Mouse (Mus musculus) CH12.LX (cell line): ENCODE data around the gene Tmem45a. TPM values are rescaled to one million over a fixed set of nuclear protein-coding genes. Genes with fewer than 3 reads are reported as not detected.

Source experiments
- DNase-seq: peaks from one replicate; pipeline ENCODE4 v3.0.0-alpha.2; 2013; ENCODE audit errors: extremely low read depth
- H3K27ac ChIP-seq: 2 replicates; pipeline ENCODE4 v1.5.1; 2012; ENCODE audit warnings: low read depth, mild to moderate bottlenecking, control low read depth, moderate library complexity; ENCODE audit not compliant: insufficient read depth
- H3K27me3 ChIP-seq: replicated peaks from 2 replicates; pipeline ENCODE3; 2012; ENCODE audit warnings: inconsistent platforms
- H3K36me3 ChIP-seq, 2 experiments: replicated peaks in 1 of 2; 2 replicates each; pipeline versions ENCODE3 to v1.6.1; 2012; ENCODE audit warnings: inconsistent platforms in 1 of 2, low read length in 1 of 2, mild to moderate bottlenecking in 1 of 2, mixed read lengths in 1 of 2, moderate library complexity in 1 of 2; ENCODE audit not compliant: control insufficient read depth in 1 of 2, insufficient read depth in 1 of 2
- H3K4me1 ChIP-seq, 2 experiments: 2 replicates each; pipeline ENCODE4 v1.6.1; 2012; ENCODE audit warnings: inconsistent platforms in 1 of 2, moderate library complexity in 1 of 2; ENCODE audit not compliant: insufficient read depth in 2 of 2, control insufficient read depth in 1 of 2
- H3K4me2 ChIP-seq: 2 replicates; pipeline ENCODE4 v1.6.1; 2012; ENCODE audit warnings: low read depth, mild to moderate bottlenecking, control low read depth; ENCODE audit not compliant: poor library complexity, insufficient read depth, severe bottlenecking
- H3K4me3 ChIP-seq, 3 experiments: fragments of 150-350 bp in 1 of 3; sonication (generic) in 1 of 3; replicated peaks in 1 of 3; 2 replicates each; pipeline versions ENCODE3 to v1.5.1; 2011 to 2012; ENCODE audit warnings: low read depth in 2 of 3, low read length in 2 of 3, mild to moderate bottlenecking in 2 of 3, moderate library complexity in 2 of 3, control low read depth in 1 of 3, improper control_type of control experiment in 1 of 3, inconsistent platforms in 1 of 3, mixed read lengths in 1 of 3; ENCODE audit not compliant: poor library complexity in 1 of 3
- H3K79me2 ChIP-seq: replicated peaks from 2 replicates; pipeline ENCODE4 v1.6.1; 2012; ENCODE audit warnings: mild to moderate bottlenecking, moderate library complexity; ENCODE audit not compliant: control insufficient read depth, poor library complexity, insufficient read depth, severe bottlenecking; ENCODE audit errors: extremely low read depth
- H3K9ac ChIP-seq: 2 replicates; pipeline ENCODE4 v1.6.1; 2012; ENCODE audit warnings: low read depth, mild to moderate bottlenecking, control low read depth, moderate library complexity; ENCODE audit not compliant: insufficient read depth
- H3K9me3 ChIP-seq: replicated peaks from 2 replicates; pipeline ENCODE3; 2012; ENCODE audit warnings: low read length, inconsistent platforms, mixed read lengths
- CHD1 ChIP-seq: IDR thresholded peaks from 2 replicates; pipeline ENCODE4 v1.6.1; 2012; ENCODE audit warnings: low read depth, low read length, improper control_type of control experiment, inconsistent platforms
- CHD2 ChIP-seq: IDR thresholded peaks from 2 replicates; pipeline ENCODE4 v1.6.1; 2011; ENCODE audit warnings: low read length, improper control_type of control experiment
- CTCF ChIP-seq, 2 experiments: IDR thresholded peaks in 1 of 2; conservative IDR thresholded peaks in 1 of 2; 2 replicates each; pipeline ENCODE4 v1.5.1; 2011 to 2012; ENCODE audit warnings: low read depth in 2 of 2, low read length in 2 of 2, improper control_type of control experiment in 1 of 2, inconsistent platforms in 1 of 2, mild to moderate bottlenecking in 1 of 2, moderate library complexity in 1 of 2
- E2F4 ChIP-seq: IDR thresholded peaks from 2 replicates; pipeline ENCODE4 v1.6.1; 2011; ENCODE audit warnings: low read depth, low read length, improper control_type of control experiment; ENCODE audit not compliant: insufficient replicate concordance
- EP300 ChIP-seq: IDR thresholded peaks from 2 replicates; pipeline ENCODE4 v1.6.1; 2011; ENCODE audit warnings: low read length, improper control_type of control experiment
- ETS1 ChIP-seq: conservative IDR thresholded peaks from 2 replicates; pipeline ENCODE4 v1.6.1; 2012; ENCODE audit warnings: low read depth, mild to moderate bottlenecking, inconsistent platforms, low read length, improper control_type of control experiment, moderate library complexity
- HCFC1 ChIP-seq: IDR thresholded peaks from 2 replicates; pipeline ENCODE4 v1.6.1; 2012; ENCODE audit warnings: low read depth, mild to moderate bottlenecking, inconsistent platforms, low read length, improper control_type of control experiment
- IRF4 ChIP-seq: IDR thresholded peaks from 2 replicates; pipeline ENCODE4 v1.6.1; 2014; ENCODE audit warnings: low read depth, mild to moderate bottlenecking, inconsistent platforms, low read length, improper control_type of control experiment
- JUND ChIP-seq: conservative IDR thresholded peaks from 2 replicates; pipeline ENCODE4 v1.6.1; 2011; ENCODE audit warnings: low read depth, low read length, improper control_type of control experiment
- KAT2A ChIP-seq: IDR thresholded peaks from 2 replicates; pipeline ENCODE4 v1.6.1; 2012; ENCODE audit warnings: low read length, improper control_type of control experiment, inconsistent platforms; ENCODE audit not compliant: insufficient replicate concordance
- MAFK ChIP-seq: IDR thresholded peaks from 2 replicates; pipeline ENCODE4 v1.6.1; 2011; ENCODE audit warnings: low read length, improper control_type of control experiment; ENCODE audit not compliant: insufficient replicate concordance
- MAX ChIP-seq: IDR thresholded peaks from 2 replicates; pipeline ENCODE4 v1.6.1; 2011; ENCODE audit warnings: low read length, improper control_type of control experiment
- MAZ ChIP-seq: IDR thresholded peaks from 2 replicates; pipeline ENCODE4 v1.6.1; 2012; ENCODE audit warnings: low read depth, mild to moderate bottlenecking, inconsistent platforms, low read length, improper control_type of control experiment, moderate library complexity
- MEF2A ChIP-seq: IDR thresholded peaks from 2 replicates; pipeline ENCODE4 v1.6.1; 2014; ENCODE audit warnings: low read depth, mild to moderate bottlenecking, inconsistent platforms, low read length, improper control_type of control experiment, borderline replicate concordance
- MYC ChIP-seq: IDR thresholded peaks from 2 replicates; pipeline ENCODE4 v1.6.1; 2011; ENCODE audit warnings: low read depth, mild to moderate bottlenecking, improper control_type of control experiment, low read length
- PAX5 ChIP-seq: IDR thresholded peaks from 2 replicates; pipeline ENCODE4 v1.6.1; 2012; ENCODE audit warnings: low read length, inconsistent platforms, mixed read lengths
- POLR2A ChIP-seq: IDR thresholded peaks from 2 replicates; pipeline ENCODE4 v1.6.1; 2011; ENCODE audit warnings: low read depth, mild to moderate bottlenecking, improper control_type of control experiment, low read length
- POLR2AphosphoS2 ChIP-seq: IDR thresholded peaks from 2 replicates; pipeline ENCODE4 v1.6.1; 2011; ENCODE audit warnings: low read depth, low read length, improper control_type of control experiment
- RAD21 ChIP-seq: IDR thresholded peaks from 2 replicates; pipeline ENCODE4 v1.6.1; 2011; ENCODE audit warnings: low read depth, mild to moderate bottlenecking, low read length, improper control_type of control experiment, moderate library complexity
- RCOR1 ChIP-seq: conservative IDR thresholded peaks from 2 replicates; pipeline ENCODE4 v1.6.1; 2012; ENCODE audit warnings: low read depth, mild to moderate bottlenecking, inconsistent platforms, low read length, improper control_type of control experiment
- SIN3A ChIP-seq: IDR thresholded peaks from 2 replicates; pipeline ENCODE4 v1.6.1; 2012; ENCODE audit warnings: low read length, improper control_type of control experiment, inconsistent platforms
- SMC3 ChIP-seq: IDR thresholded peaks from 2 replicates; pipeline ENCODE4 v1.6.1; 2011; ENCODE audit warnings: low read depth, low read length, improper control_type of control experiment
- TCF12 ChIP-seq: IDR thresholded peaks from 2 replicates; pipeline ENCODE4 v1.6.1; 2014; ENCODE audit warnings: low read depth, mild to moderate bottlenecking, inconsistent platforms, low read length, improper control_type of control experiment
- UBTF ChIP-seq: IDR thresholded peaks from 2 replicates; pipeline ENCODE4 v1.6.1; 2012; ENCODE audit warnings: low read depth, mild to moderate bottlenecking, inconsistent platforms, low read length, improper control_type of control experiment, moderate library complexity
- USF1 ChIP-seq: IDR thresholded peaks from 2 replicates; pipeline ENCODE4 v1.6.1; 2014; ENCODE audit warnings: low read depth, mild to moderate bottlenecking, inconsistent platforms, low read length, improper control_type of control experiment
- USF2 ChIP-seq: conservative IDR thresholded peaks from 2 replicates; pipeline ENCODE4 v1.6.1; 2011; ENCODE audit warnings: low read depth, low read length, improper control_type of control experiment
- ZMIZ1 ChIP-seq: IDR thresholded peaks from 2 replicates; pipeline ENCODE4 v1.6.1; 2012; ENCODE audit warnings: low read depth, mild to moderate bottlenecking, inconsistent platforms, low read length, improper control_type of control experiment
- dilution Hi-C: fragments of 300-500 bp; cut with MboI; formaldehyde crosslinking; loops from 2 replicates; pipeline ENCODE4 v1.14.3; 2020; ENCODE audit warnings: low sequenced_read_pairs; ENCODE audit not compliant: extremely low pct_unique_long_range_greater_than_20kb, extremely low pct_ligation_motif_present
- in situ Hi-C: fragments of 300-500 bp; cut with MboI; formaldehyde crosslinking; loops from 3 replicates; pipeline ENCODE4 v1.14.3; 2019; ENCODE audit warnings: low sequenced_read_pairs, low pct_ligation_motif_present, low pct_unique_long_range_greater_than_20kb, mixed read lengths
- polyA plus RNA-seq: library from polyadenylated mRNA; unstranded; fragments of >175 nt; gene quantifications from 2 replicates; pipeline ENCODE4 v1.2.1, GENCODE M21; 2012; ENCODE audit warnings: low read depth; ENCODE audit not compliant: insufficient read length
- total RNA-seq, 2 experiments: library from RNA; depleted of rRNA; stranded (reverse); fragments of 300-350 nt in 1 of 2; fragments of >200 nt in 1 of 2; gene quantifications; 2 replicates each; pipeline ENCODE4 v1.2.3; 2012 to 2014

Gene Tmem45a
- total and polyA plus RNA-seq, 3 experiments, result 26.9 to 105 (median 30.7) TPM

- TF ChIP-seq SIN3A (peak; percentile 61; the same call in 1 of the 2 replicates), MEF2A (no peak), MYC (no peak; the same call in 1 of the 2 replicates), PAX5 (no peak), UBTF (no peak), POLR2A (no peak), POLR2AphosphoS2 (no peak), CTCF (conservative IDR thresholded peaks at IDR 0.05 in 1 of 2, IDR thresholded peaks at IDR 0.05 in 1 of 2; ENCODE audit: low read depth in 2 of 2, low read length in 2 of 2) (peak; percentile 86 to 100), CHD1 (no peak), CHD2 (no peak), JUND (peak; percentile 74; the same call in 1 of the 2 replicates), ZMIZ1 (no peak), EP300 (no peak)
Measured at GRCm38 (mm10) chr16:56920102-56920657, 34.2 kb upstream of the Tmem45a start (continued).

- no peak overlapping the region for H3K4me3 ChIP-seq
- dilution Hi-C loops (no loop called here), in situ Hi-C loops (loop anchor here (5.0 to 25.0 kb wide), 3 partner anchors 120 to 405 kb away; partner anchors contain the start of gene Adgrg7)
- H3K27me3 ChIP-seq, result no peaks in the 10 kb centered on the region
- peaks cover 2% of the 10 kb centered on the region in 2 experiments; a peak in 1 of 4 replicates for H3K4me1 ChIP-seq
- no peaks in the 10 kb centered on the region for H3K79me2 ChIP-seq
- no peak overlapping the region for H3K4me2 ChIP-seq
- H3K9me3 ChIP-seq, result no peaks in the 10 kb centered on the region
- DNase-seq, result no peak
- TF ChIP-seq SIN3A, result no peak
- TF ChIP-seq HCFC1, result no peak
- TF ChIP-seq E2F4, result no peak
- TF ChIP-seq KAT2A, result no peak
- no peak for TF ChIP-seq ZMIZ1
- TF ChIP-seq MEF2A, result no peak
- no peak for TF ChIP-seq ETS1
- no peak for TF ChIP-seq MAZ
- TF ChIP-seq EP300, result no peak
- no peak for TF ChIP-seq IRF4
- no peak for TF ChIP-seq RAD21
- no peak for TF ChIP-seq SMC3
- no peak for TF ChIP-seq RCOR1
- no peak for TF ChIP-seq POLR2AphosphoS2
- TF ChIP-seq USF2, result no peak
- TF ChIP-seq MAX, result no peak
- TF ChIP-seq TCF12, result no peak
- no peak for TF ChIP-seq USF1
- no peak for TF ChIP-seq MAFK
- H3K36me3 ChIP-seq, result no peaks in the 10 kb centered on the region
- no peak overlapping the region for H3K27ac ChIP-seq
- H3K9ac ChIP-seq, result no peak overlapping the region
Measured at GRCm38 (mm10) chr16:56917230-56917629, 31.3 kb upstream of the Tmem45a start.
